12 mouse cellular contexts compared by ENCODE assay signal in genomic region chr6:147161818-147162584, GRCm38 (mm10).
DNase-seq lines count a peak whose midpoint lies in the region; ATAC-seq and TF ChIP-seq lines count a peak whose summit lies in the region.
"Had no signal": no experiment of that assay in that cellular context is flagged by ENCODE, and none has a peak within 500 bp of the region (broad histone marks: within the 10 kb centered on the region; RNA-seq: fewer than 3 reads in every experiment).

No protein-coding gene starts in this region.

- no peak overlapping the region for H3K9ac ChIP-seq in kidney, embryonic 16.5 days (replicated peaks; ENCODE audit: low read length)

- WGBS in kidney, embryonic 16.5 days = 44% methylated on average over 5 of the region's 5 CpGs
- 43% methylated on average over 5 of the region's 5 CpGs for WGBS in kidney, adult 2 months

- no peak for TF ChIP-seq CTCF in kidney, adult 2 months (conservative IDR thresholded peaks at IDR 0.05; ENCODE audit: insufficient read depth, insufficient read length, low read depth, low read length)

- no peak for TF ChIP-seq POLR2A in kidney, adult 2 months (IDR thresholded peaks at IDR 0.05; ENCODE audit: low read depth, low read length)

- DNase-seq in gastrocnemius, postnatal 14 days = peak; percentile 46
- DNase-seq in gastrocnemius, adult 18-20 months (ENCODE audit: low spot score) = no peak
- no peak for DNase-seq in kidney, adult 2 months
- peak; percentile 16 to 23 for DNase-seq in heart, postnatal 14 days
- DNase-seq in layer of hippocampus, adult 18-20 months (ENCODE audit: low spot score in 2 of 2) = no peak
- DNase-seq: cerebellum, adult 18-20 months; layer of hippocampus, adult 9-11 months; right cerebral cortex, postnatal 4 days had no signal

- intact Hi-C loops in gastrocnemius, postnatal 14 days (cut with DNase I; ENCODE audit: low total_unique reads) = no loop called here
- intact Hi-C loops in heart, postnatal 14 days (cut with DNase I) = no loop called here

- peak overlapping the region; percentile 63; the same call in 1 of the 2 replicates for H3K27ac ChIP-seq in kidney, embryonic 16.5 days (ENCODE audit: low read length)
- no peak overlapping the region for H3K27ac ChIP-seq in kidney, adult 2 months (ENCODE audit: insufficient read depth, low read depth, low read length)

- H3K36me3 ChIP-seq in kidney, embryonic 16.5 days (ENCODE audit: insufficient read depth, low read length) = no peaks in the 10 kb centered on the region
- no peaks in the 10 kb centered on the region for H3K36me3 ChIP-seq in kidney, adult 2 months (ENCODE audit: control insufficient read depth, insufficient read depth, low read length)
- no peaks in the 10 kb centered on the region for H3K36me3 ChIP-seq in megakaryocyte, embryonic 14.5 days (replicated peaks; ENCODE audit: low read length)

- 0 out of 2 replicates have a peak, but pooled peaks cover 5% of the 10 kb centered on the region for H3K9me3 ChIP-seq in kidney, embryonic 16.5 days (ENCODE audit: low read length)
- H3K9me3 ChIP-seq in megakaryocyte, embryonic 14.5 days = peaks cover 13% of the 10 kb centered on the region

- H3K27me3 ChIP-seq in kidney, embryonic 16.5 days (ENCODE audit: insufficient read depth, low read length) = no peaks in the 10 kb centered on the region
- H3K27me3 ChIP-seq in kidney, adult 2 months (replicated peaks; ENCODE audit: control insufficient read depth, insufficient read depth, low read length) = no peaks in the 10 kb centered on the region
- H3K27me3 ChIP-seq in megakaryocyte, embryonic 14.5 days (replicated peaks) = no peaks in the 10 kb centered on the region

- ATAC-seq in kidney, embryonic 16.5 days (ENCODE audit: low FRiP score, low TSS enrichment) = peak; percentile 82
- ATAC-seq in megakaryocyte, adult 5-6 weeks (ENCODE audit: poor library complexity, severe bottlenecking) = no peak
- ATAC-seq: forebrain, embryonic 16.5 days had no signal

- no peak overlapping the region for H3K4me2 ChIP-seq in kidney, embryonic 16.5 days (replicated peaks; ENCODE audit: low read depth, low read length)

- no peak overlapping the region for H3K4me3 ChIP-seq in kidney, embryonic 16.5 days (ENCODE audit: low read length)
- no peak overlapping the region for H3K4me3 ChIP-seq in kidney, adult 2 months (ENCODE audit: insufficient read depth, low read depth, low read length)
- peak overlapping the region; percentile 38 for H3K4me3 ChIP-seq in megakaryocyte, embryonic 14.5 days (replicated peaks)

- peaks cover 9% of the 10 kb centered on the region; the same call in 1 of the 2 replicates for H3K4me1 ChIP-seq in kidney, embryonic 16.5 days (ENCODE audit: insufficient read depth, low read length)
- H3K4me1 ChIP-seq in kidney, adult 2 months (ENCODE audit: control insufficient read depth, insufficient read depth, low read length) = no peaks in the 10 kb centered on the region
- peaks cover 17% of the 10 kb centered on the region for H3K4me1 ChIP-seq in megakaryocyte, embryonic 14.5 days

Comparison
In these comparisons a context has a peak if more than half of its experiments do, and no peak if none do; other contexts are left out.
1. DNase-seq: peak in gastrocnemius, postnatal 14 days (single experiment) and heart, postnatal 14 days (2 of 2); none in gastrocnemius, adult 18-20 months (single experiment), kidney, adult 2 months (single experiment) and layer of hippocampus, adult 18-20 months (0 of 2).